Mouse (Mus musculus) retina, embryonic 14.5 days (tissue): ENCODE measurements around the gene Ppp1r3c.

Experiments
- DNase-seq: peaks from one replicate; pipeline ENCODE4 v3.0.0-alpha.2; 2015; ENCODE audit warnings: low spot score

Gene Ppp1r3c

GRCm38 (mm10) chr19:36716221-36716620 is 20.2 kb downstream of the Ppp1r3c start:
- DNase-seq = peak; percentile 8

GRCm38 (mm10) chr19:36715591-36715990 is 20.9 kb downstream of the Ppp1r3c start:
- no peak for DNase-seq

GRCm38 (mm10) chr19:36714492-36714891 is 22.0 kb downstream of the Ppp1r3c start:
- no peak for DNase-seq

- no peak for DNase-seq
These were observed 23.4 kb downstream of the Ppp1r3c start for GRCm38 (mm10) chr19:36713092-36713491.

GRCm38 (mm10) chr19:36706195-36706594 is 30.3 kb downstream of the Ppp1r3c start:
- DNase-seq = no peak

- no peak for DNase-seq
These were observed 30.9 kb downstream of the Ppp1r3c start for GRCm38 (mm10) chr19:36705286-36706146.

- no peak for DNase-seq
These were observed 31.7 kb downstream of the Ppp1r3c start for GRCm38 (mm10) chr19:36704763-36705162.

GRCm38 (mm10) chr19:36701809-36702622 is 34.4 kb downstream of the Ppp1r3c start:
- DNase-seq = no peak

GRCm38 (mm10) chr19:36701366-36701765 is 35.1 kb downstream of the Ppp1r3c start:
- DNase-seq = no peak

- DNase-seq = no peak
These were observed 35.5 kb downstream of the Ppp1r3c start for GRCm38 (mm10) chr19:36700937-36701336.

- DNase-seq = no peak
These were observed 37.3 kb downstream of the Ppp1r3c start for GRCm38 (mm10) chr19:36699151-36699550.

- DNase-seq = no peak
These were observed 38.3 kb downstream of the Ppp1r3c start for GRCm38 (mm10) chr19:36698200-36698599.

GRCm38 (mm10) chr19:36696601-36697122 is 39.8 kb downstream of the Ppp1r3c start:
- peak; percentile 28 for DNase-seq

GRCm38 (mm10) chr19:36693530-36693929 is 42.9 kb downstream of the Ppp1r3c start:
- no peak for DNase-seq

GRCm38 (mm10) chr19:36691941-36692340 is 44.5 kb downstream of the Ppp1r3c start:
- DNase-seq = no peak

GRCm38 (mm10) chr19:36691245-36691644 is 45.2 kb downstream of the Ppp1r3c start:
- DNase-seq = no peak

- DNase-seq = no peak
These were observed 47.2 kb downstream of the Ppp1r3c start for GRCm38 (mm10) chr19:36689205-36689604.

- DNase-seq = no peak
These were observed 48.4 kb downstream of the Ppp1r3c start for GRCm38 (mm10) chr19:36687843-36688637.

- no peak for DNase-seq
These were observed 49.4 kb downstream of the Ppp1r3c start for GRCm38 (mm10) chr19:36687044-36687443.

- DNase-seq = no peak
These were observed 50.4 kb downstream of the Ppp1r3c start for GRCm38 (mm10) chr19:36686016-36686415.

GRCm38 (mm10) chr19:36682560-36682959 is 53.9 kb downstream of the Ppp1r3c start:
- no peak for DNase-seq
